Mouse (Mus musculus) c-Kit-positive CD71-positive TER-119-negative erythroid progenitor cells, embryonic 14.5 days (primary cell): ENCODE data around the gene Heatr5a.
A peak's percentile ranks its signal among the peaks of the same experiment; 100 is the strongest.

Source experiments
- DNase-seq: peaks from one replicate; pipeline ENCODE4 v3.0.0-alpha.2; 2013; ENCODE audit warnings: low read depth

The Heatr5a gene

DNA sequence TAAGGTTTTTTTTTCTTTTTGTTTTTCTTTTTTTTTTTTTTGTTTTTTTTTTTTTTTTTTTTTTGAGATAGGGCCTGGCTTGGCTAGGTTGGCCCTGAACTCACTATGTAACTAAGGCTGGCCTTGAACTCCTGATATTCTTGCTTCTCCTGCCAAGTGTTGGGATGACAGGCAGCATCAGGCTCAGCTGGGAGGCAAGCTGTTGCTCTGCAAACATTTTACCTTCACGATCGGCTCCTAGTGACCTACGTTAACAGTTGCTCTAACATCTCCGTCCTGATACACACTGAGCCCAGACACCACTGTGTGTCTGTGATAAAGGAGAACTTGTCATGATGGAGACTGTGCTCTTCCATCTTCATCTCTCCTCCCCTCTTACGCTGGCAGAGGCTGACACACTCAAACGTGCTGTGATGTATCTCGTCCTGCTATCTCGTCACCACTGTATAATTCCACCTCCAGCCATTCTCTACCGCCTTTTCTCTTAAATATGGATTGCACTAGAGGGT lies 87.8 kb downstream of the Heatr5a start:
- peak; percentile 72 for DNase-seq

- no peak for DNase-seq
Measured at GRCm38 (mm10) chr12:51882606-51883296, 88.4 kb downstream of the Heatr5a start.

GRCm38 (mm10) chr12:51881775-51882174 lies 89.3 kb downstream of the Heatr5a start:
- DNase-seq = no peak

GRCm38 (mm10) chr12:51871446-51872144 lies 99.5 kb downstream of the Heatr5a start:
- DNase-seq = no peak

DNA sequence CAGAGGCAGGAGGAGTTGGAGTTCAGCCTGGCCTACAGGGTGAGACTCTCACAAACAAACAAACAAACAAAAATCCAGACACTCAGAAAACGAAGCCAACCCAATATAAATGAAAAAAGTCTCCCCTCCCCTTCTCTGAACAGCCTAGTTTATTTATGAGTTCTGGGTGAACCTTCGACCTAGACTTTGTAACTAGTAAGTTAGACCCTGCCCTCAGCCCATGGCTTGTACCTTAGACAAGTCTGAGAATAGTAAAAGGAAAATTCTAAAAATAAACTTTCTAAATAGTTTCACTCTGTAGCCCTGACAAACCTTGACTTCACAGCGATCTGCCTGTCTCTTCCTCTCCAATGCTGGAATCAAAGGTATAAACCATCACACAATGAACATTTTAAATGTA lies 101.6 kb downstream of the Heatr5a start:
- no peak for DNase-seq

DNA sequence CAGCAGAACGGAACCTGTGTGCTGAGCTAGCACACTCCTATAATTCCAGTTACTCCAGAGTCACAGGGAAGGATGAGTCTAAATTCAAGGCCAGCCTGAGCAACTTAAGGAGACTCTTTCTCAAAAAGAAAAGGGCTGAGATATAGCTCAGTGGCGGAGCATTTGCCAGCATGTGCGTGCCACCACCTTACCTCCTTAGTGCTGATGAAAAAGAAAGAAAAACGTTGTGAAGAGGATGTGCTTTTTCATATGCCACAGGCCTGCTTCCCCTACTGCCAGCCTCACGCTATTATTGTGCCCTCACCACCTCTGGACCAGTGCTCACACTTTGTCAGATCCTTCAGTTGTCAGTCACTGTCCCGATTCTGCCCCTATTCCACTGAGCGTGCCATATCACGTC lies 104.0 kb downstream of the Heatr5a start:
- DNase-seq = no peak

DNA sequence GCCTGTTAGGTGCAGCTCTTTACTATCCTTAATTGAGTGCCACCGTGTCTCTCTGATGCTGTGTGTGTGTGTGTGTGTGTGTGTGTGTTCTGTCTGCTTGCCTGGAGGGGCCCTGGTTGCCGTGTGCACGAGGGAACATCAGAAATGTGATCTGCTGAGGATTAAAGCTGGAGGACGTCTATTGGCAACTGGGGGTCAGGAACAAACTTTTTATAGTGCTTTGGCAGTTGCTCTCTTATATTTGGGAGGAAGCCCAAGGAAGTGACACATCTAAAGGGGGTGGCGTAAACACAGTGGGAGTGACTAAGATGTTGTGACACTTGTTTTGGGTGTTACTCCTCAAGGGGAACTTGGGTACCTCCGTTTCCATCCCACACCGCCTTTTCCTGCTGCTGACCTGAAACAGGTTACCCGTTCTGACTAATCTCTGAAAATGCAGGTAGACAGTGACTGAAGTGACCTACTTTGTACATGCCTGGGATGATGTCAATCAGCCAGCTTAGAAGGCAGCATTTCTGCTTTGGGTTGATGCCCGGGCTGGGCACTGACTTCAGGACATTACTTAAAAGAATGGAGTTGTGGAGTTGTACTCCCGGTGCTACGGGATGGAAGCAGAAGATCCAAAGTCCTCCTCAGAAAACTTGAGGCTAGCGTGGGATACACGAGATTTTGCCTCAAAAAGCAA lies 104.8 kb downstream of the Heatr5a start:
- no peak for DNase-seq

GRCm38 (mm10) chr12:51865790-51866179 lies 105.3 kb downstream of the Heatr5a start:
- DNase-seq = no peak

DNA sequence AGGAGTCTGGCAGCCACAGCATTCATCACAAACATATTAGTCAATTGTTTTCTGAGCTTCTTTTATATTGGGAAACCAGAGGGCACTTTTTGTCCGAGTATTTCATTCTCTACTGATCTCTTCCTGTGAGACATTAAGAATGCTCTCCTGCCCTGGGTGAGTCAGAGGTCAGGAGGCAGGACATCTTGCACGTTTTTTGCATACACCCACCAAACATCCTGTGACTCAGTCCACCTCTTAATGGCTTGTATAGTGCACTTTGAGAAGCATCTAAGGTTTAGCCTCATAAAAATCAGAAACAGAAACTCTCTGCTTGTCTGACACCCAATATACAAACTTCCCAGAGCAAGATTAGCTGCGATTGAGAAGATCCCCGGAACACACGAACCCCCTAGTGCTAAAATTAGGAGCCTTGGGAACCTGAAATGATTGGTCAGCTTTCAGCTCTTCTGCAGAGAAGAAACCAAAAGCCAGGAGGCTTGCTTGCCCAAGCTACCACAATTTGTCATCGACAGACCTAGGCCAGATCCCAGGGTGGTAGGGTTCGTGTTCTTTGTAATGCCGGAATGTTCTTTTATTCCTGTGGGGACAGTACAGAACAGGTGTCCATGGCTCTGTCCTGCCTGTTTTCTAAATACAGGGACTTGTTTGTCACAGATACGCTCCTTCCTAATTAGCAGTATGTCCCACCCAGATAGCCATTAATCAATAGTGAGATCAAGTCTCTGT lies 105.9 kb downstream of the Heatr5a start:
- no peak for DNase-seq

DNA sequence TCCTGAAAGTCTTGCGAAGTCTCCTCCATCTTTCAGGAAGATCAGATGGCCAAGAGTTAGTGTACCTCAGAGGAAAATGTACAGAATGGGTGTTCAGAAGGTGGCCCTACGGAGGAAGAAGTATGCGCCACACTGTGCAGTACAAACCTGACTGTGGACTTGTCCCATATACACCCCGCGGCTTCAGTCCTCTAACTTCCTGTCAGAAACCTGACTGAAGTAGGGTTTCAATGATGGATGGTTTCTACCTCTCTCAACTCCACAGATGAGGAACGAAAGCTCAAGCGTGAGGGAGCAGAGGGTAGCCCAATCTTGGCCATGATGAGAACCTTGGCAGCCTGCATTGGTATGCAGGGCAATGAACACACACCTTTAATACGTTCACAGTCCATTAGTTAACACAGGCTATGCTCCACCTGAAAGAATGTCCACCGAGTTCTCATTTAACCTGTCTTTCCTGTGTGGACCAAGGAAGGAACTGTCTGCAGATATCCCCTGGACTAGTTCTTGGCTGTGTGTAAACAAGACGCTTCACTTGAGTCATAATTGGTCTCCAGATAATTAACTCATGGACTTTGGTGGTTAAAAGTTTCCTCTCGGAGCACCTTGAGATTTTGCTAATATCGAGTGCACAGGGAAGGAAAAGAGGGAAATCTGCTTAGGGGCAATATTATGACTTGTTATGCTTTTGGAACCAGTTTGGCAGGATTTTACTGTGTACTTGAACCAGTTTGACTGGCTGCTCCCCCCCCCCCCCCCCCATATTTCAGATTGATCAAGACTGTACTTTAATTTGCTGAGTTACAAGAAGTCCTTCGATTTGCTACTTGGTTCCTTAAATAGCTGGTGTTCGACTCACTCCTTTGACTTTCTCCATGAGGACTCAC lies 107.8 kb downstream of the Heatr5a start:
- DNase-seq = no peak

- no peak for DNase-seq
Measured at GRCm38 (mm10) chr12:51858134-51859028, 112.7 kb downstream of the Heatr5a start.

DNA sequence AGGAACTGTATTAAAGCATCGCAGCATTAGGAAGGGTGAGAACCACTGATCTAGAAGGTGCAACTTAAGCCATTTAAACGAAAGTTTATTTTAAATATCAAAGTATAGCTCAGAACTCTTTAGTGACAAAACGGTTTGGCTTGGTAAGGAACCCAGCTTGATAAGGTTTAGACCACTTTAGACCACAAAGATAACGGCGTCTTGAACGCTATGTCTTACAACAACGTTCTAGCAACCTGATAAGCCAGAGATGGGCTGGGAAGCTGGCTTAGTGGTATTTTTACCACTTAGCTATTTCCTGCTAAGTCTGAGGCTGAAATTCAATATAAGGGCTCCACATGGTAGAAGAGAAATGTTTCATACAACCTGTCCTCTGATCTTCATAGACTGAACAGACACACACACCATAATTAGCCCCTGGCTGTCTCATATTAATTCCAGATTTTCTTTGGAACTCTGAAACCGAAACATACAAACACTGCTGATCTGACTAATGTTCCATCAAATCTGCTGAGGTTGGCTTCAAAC lies 114.3 kb downstream of the Heatr5a start:
- no peak for DNase-seq

GRCm38 (mm10) chr12:51855872-51856271 lies 115.2 kb downstream of the Heatr5a start:
- DNase-seq = no peak

GRCm38 (mm10) chr12:51855453-51855852 lies 115.7 kb downstream of the Heatr5a start:
- DNase-seq = peak; percentile 85

GRCm38 (mm10) chr12:51851617-51852016 lies 119.5 kb downstream of the Heatr5a start:
- DNase-seq = no peak

DNA sequence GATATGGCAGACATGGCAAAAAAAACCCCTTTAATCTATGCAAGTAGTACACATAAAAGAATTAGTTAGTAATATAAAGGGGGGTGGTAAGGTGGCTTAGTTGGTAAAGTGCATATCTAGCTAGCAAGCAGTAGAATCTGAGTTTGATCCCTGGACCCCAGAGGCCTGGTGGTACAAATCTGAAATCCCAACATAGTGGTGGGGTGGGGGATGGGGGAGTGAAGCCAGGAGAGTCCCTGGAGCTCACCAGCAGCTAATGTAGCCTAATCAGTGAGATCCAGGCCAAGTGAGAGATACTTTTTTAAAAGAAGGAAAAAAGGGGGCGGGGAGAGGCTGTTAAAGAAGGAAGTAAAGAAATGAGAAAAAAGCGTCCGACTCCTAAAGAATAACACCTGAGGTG lies 120.0 kb downstream of the Heatr5a start:
- DNase-seq = no peak

GRCm38 (mm10) chr12:51850339-51850738 lies 120.8 kb downstream of the Heatr5a start:
- DNase-seq = no peak

GRCm38 (mm10) chr12:51849902-51850301 lies 121.2 kb downstream of the Heatr5a start:
- DNase-seq = no peak

GRCm38 (mm10) chr12:51847953-51848680 lies 123.0 kb downstream of the Heatr5a start:
- no peak for DNase-seq
